Mouse (Mus musculus): ENCODE measurements around the gene Hecw2. TPM values are rescaled to one million over a fixed set of nuclear protein-coding genes. Genes with fewer than 3 reads are reported as not detected.

Hecw2 gene
- polyA plus RNA-seq, 1 experiment = 1.3 TPM

DNA sequence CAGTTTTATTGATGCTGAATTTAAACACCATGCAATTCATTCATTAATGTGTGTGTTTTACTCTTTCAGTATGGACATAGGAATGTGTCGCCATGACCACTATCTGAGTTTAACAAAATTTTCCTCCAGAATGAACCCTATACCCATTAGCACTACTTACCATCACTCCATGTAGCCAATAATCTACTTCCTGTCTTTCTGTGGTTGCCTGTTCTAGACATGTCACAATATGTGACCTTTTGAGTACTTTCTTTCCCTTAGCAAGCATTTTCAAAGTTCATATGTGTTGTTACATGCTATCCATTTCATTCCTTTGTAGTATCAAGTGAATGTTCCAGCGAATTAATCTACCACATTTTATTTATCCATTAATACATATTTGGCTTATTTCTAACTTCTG is 294.6 kb downstream of the Hecw2 start:
- no peak overlapping the region for H3K27ac ChIP-seq (ENCODE audit: control insufficient read depth, insufficient read depth, low read depth, low read length)
- no peaks in the 10 kb centered on the region for H3K27me3 ChIP-seq (ENCODE audit: control insufficient read depth, insufficient read depth, low read length)
- no peak overlapping the region for H3K4me3 ChIP-seq (ENCODE audit: control insufficient read depth, low read depth, low read length)
- no peaks in the 10 kb centered on the region for H3K4me1 ChIP-seq (ENCODE audit: control insufficient read depth, insufficient read depth, low read length)
- H3K36me3 ChIP-seq (ENCODE audit: control insufficient read depth, insufficient read depth, low read length) = no peaks in the 10 kb centered on the region
- TF ChIP-seq CTCF (IDR thresholded peaks at IDR 0.05; ENCODE audit: control insufficient read depth, insufficient read depth, insufficient replicate concordance, low read depth, low read length) (no peak), POLR2A (IDR thresholded peaks at IDR 0.05; ENCODE audit: control insufficient read depth, low read depth, low read length) (no peak)

DNA sequence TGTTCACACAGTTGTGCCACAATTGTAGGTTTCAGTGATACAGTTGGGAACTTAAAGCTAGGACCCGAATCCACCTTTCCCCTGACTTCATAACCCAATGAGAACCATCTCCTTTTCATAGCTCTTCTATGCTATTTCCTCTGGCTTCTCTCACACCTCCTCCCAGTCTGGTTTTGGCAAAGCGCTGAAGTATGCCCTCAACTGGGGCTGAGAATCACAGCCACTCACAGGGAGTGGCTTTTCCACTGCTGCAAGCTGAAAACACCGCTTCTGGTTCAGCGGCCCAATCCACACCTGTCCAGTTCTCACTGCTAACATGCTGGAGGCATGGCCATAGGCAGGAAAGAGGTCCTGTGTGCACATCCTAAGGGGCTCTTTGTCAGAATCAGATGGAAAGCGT is 300.7 kb downstream of the Hecw2 start:
- Histone ChIP-seq H3K36me3 (ENCODE audit: control insufficient read depth, insufficient read depth, low read length) (no peaks in the 10 kb centered on the region), H3K27ac (ENCODE audit: control insufficient read depth, insufficient read depth, low read depth, low read length) (no peak overlapping the region), H3K4me3 (ENCODE audit: control insufficient read depth, low read depth, low read length) (no peak overlapping the region), H3K4me1 (ENCODE audit: control insufficient read depth, insufficient read depth, low read length) (no peaks in the 10 kb centered on the region), H3K27me3 (ENCODE audit: control insufficient read depth, insufficient read depth, low read length) (no peaks in the 10 kb centered on the region)
- no peak for TF ChIP-seq CTCF (IDR thresholded peaks at IDR 0.05; ENCODE audit: control insufficient read depth, insufficient read depth, insufficient replicate concordance, low read depth, low read length)
- TF ChIP-seq POLR2A (IDR thresholded peaks at IDR 0.05; ENCODE audit: control insufficient read depth, low read depth, low read length) = no peak

DNA sequence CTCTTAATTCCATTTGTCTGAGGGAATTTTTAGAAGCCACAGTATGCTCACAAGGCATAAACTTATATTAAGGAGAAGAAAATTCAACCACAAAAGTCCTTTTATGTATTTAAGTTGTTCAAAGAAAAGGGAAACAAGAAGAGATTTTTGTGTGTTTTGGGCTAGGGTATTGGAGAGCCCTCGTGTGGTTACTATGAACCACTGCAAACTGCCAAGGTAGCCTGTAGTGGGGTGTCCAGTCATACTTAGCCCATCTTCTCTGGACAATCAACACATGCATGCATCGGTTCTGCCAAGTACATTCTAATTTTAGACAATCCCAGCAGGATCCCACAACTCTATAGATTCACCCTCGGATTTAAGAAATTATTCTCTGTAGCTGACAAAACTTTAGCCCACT is 304.6 kb downstream of the Hecw2 start:
- Histone ChIP-seq H3K36me3 (ENCODE audit: control insufficient read depth, insufficient read depth, low read length) (no peaks in the 10 kb centered on the region), H3K27ac (ENCODE audit: control insufficient read depth, insufficient read depth, low read depth, low read length) (no peak overlapping the region), H3K4me3 (ENCODE audit: control insufficient read depth, low read depth, low read length) (no peak overlapping the region), H3K27me3 (ENCODE audit: control insufficient read depth, insufficient read depth, low read length) (no peaks in the 10 kb centered on the region), H3K4me1 (ENCODE audit: control insufficient read depth, insufficient read depth, low read length) (no peaks in the 10 kb centered on the region)
- TF ChIP-seq CTCF (IDR thresholded peaks at IDR 0.05; ENCODE audit: control insufficient read depth, insufficient read depth, insufficient replicate concordance, low read depth, low read length) (no peak), POLR2A (IDR thresholded peaks at IDR 0.05; ENCODE audit: control insufficient read depth, low read depth, low read length) (no peak)

DNA sequence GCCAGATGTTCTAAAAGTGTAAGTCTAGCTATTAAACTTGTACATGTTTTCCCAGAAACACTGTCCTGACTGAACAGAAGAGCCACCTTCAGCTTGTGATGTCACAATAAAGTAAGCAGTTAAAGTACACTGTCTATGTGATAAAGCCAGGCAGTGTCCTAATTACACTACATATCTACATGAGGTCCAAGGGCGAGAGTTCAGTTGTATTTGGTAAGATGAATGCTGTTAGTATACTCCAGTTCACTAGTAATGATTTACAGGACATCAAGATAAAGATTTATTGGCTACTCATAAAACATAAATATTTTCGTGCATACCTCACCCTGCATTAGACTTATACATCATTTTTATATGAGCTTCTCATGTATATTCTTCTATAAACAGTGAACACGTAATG is 305.2 kb downstream of the Hecw2 start:
- no peak overlapping the region for H3K4me3 ChIP-seq (ENCODE audit: control insufficient read depth, low read depth, low read length)
- no peaks in the 10 kb centered on the region for H3K27me3 ChIP-seq (ENCODE audit: control insufficient read depth, insufficient read depth, low read length)
- H3K27ac ChIP-seq (ENCODE audit: control insufficient read depth, insufficient read depth, low read depth, low read length) = no peak overlapping the region
- no peaks in the 10 kb centered on the region for H3K4me1 ChIP-seq (ENCODE audit: control insufficient read depth, insufficient read depth, low read length)
- no peak for TF ChIP-seq CTCF (IDR thresholded peaks at IDR 0.05; ENCODE audit: control insufficient read depth, insufficient read depth, insufficient replicate concordance, low read depth, low read length)
- H3K36me3 ChIP-seq (ENCODE audit: control insufficient read depth, insufficient read depth, low read length) = no peaks in the 10 kb centered on the region

DNA sequence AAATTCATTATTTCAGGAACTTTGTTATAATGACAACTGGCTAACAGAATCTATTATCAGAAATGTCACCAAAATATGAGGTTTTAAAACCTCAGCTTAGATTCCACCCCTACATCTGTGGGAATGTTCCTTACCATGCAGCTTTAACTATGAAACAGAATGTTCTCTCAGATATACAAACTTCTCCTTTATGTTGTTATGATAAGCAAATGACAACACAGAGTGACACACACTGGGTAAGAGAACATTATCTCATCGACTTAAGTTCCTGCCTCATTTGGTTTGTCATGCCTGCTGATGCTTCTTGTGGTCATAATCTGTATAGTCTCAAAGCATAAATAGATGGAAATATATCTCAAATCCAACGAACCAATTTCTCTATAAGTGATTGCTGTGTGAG is 312.5 kb downstream of the Hecw2 start:
- TF ChIP-seq POLR2A (IDR thresholded peaks at IDR 0.05; ENCODE audit: control insufficient read depth, low read depth, low read length) (no peak), CTCF (IDR thresholded peaks at IDR 0.05; ENCODE audit: control insufficient read depth, insufficient read depth, insufficient replicate concordance, low read depth, low read length) (no peak)
- H3K4me3 ChIP-seq (ENCODE audit: control insufficient read depth, low read depth, low read length) = no peak overlapping the region
- H3K36me3 ChIP-seq (ENCODE audit: control insufficient read depth, insufficient read depth, low read length) = no peaks in the 10 kb centered on the region
- H3K27ac ChIP-seq (ENCODE audit: control insufficient read depth, insufficient read depth, low read depth, low read length) = no peak overlapping the region
- H3K27me3 ChIP-seq (ENCODE audit: control insufficient read depth, insufficient read depth, low read length) = no peaks in the 10 kb centered on the region
- H3K4me1 ChIP-seq (ENCODE audit: control insufficient read depth, insufficient read depth, low read length) = no peaks in the 10 kb centered on the region

DNA sequence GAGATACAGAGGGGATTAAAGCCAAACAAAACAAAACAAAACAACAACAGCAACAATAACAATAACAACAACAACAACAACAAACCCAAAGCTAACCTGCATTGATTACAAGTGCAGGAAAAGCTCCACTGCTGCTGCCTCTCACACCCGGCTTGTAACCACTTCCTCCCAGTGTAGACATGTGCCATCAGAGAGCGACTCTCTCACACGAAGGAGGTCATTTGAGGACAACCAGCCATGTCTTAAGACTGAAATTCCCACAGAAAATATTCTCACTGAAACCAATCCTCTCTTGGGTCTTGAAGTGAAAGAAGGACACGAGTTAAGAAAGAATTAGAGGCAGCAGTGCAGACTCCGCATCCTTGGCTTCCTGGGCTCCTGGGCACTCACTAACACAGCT is 319.0 kb downstream of the Hecw2 start:
- Histone ChIP-seq H3K4me1 (ENCODE audit: control insufficient read depth, insufficient read depth, low read length) (no peaks in the 10 kb centered on the region), H3K4me3 (ENCODE audit: control insufficient read depth, low read depth, low read length) (no peak overlapping the region), H3K27me3 (ENCODE audit: control insufficient read depth, insufficient read depth, low read length) (no peaks in the 10 kb centered on the region), H3K27ac (ENCODE audit: control insufficient read depth, insufficient read depth, low read depth, low read length) (no peak overlapping the region), H3K36me3 (ENCODE audit: control insufficient read depth, insufficient read depth, low read length) (no peaks in the 10 kb centered on the region)
- no peak for TF ChIP-seq POLR2A (IDR thresholded peaks at IDR 0.05; ENCODE audit: control insufficient read depth, low read depth, low read length)
- TF ChIP-seq CTCF (IDR thresholded peaks at IDR 0.05; ENCODE audit: control insufficient read depth, insufficient read depth, insufficient replicate concordance, low read depth, low read length) = no peak

DNA sequence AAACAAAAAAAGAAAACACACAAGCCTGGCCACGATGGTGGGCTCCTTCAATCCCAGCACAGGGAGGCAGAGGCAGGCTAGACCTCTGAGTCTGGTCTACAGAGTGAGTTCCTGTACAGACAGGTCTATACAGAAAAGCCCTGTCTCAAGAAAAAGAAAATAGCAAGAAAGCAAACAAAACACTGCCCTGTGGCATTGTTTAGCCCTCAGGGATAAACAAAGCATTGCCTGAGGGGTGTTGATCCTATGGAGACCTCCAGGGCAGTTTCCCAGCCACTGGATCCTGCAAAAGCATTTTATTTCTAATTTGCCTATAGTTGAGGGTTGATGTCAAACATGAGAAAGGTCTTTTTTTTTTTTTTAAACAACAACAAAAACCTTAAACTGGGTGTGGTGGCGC is 327.7 kb downstream of the Hecw2 start:
- Histone ChIP-seq H3K4me3 (ENCODE audit: control insufficient read depth, low read depth, low read length) (no peak overlapping the region), H3K27ac (ENCODE audit: control insufficient read depth, insufficient read depth, low read depth, low read length) (no peak overlapping the region), H3K4me1 (ENCODE audit: control insufficient read depth, insufficient read depth, low read length) (no peaks in the 10 kb centered on the region), H3K36me3 (ENCODE audit: control insufficient read depth, insufficient read depth, low read length) (no peaks in the 10 kb centered on the region), H3K27me3 (ENCODE audit: control insufficient read depth, insufficient read depth, low read length) (no peaks in the 10 kb centered on the region)
- TF ChIP-seq POLR2A (IDR thresholded peaks at IDR 0.05; ENCODE audit: control insufficient read depth, low read depth, low read length) (no peak), CTCF (IDR thresholded peaks at IDR 0.05; ENCODE audit: control insufficient read depth, insufficient read depth, insufficient replicate concordance, low read depth, low read length) (no peak)

DNA sequence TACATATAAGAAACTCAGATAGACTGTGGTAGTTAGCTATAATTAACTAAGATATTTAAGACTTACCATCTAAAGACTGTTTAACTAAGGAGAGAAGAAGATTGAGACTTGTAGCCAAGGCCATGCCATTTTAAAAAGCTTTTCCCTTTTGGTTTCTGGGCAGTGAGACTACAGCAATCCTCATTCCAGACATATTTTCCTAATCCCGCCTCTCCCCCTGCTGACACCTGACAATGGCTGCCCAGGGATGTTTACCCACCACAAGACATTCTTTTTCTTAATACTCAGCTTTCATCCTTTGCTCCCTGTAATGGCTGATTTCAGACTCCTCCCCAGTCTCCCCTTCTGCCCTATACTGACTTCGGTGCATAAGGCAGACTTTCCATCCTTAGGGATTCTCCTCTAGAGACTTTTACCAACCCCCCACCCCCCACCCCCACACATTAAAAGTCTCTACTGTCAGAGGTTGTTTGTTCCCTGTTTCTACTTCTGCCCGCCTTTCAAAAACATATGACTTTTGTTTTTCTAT is 328.5 kb downstream of the Hecw2 start:
- Histone ChIP-seq H3K27me3 (ENCODE audit: control insufficient read depth, insufficient read depth, low read length) (no peaks in the 10 kb centered on the region), H3K4me3 (ENCODE audit: control insufficient read depth, low read depth, low read length) (no peak overlapping the region), H3K4me1 (ENCODE audit: control insufficient read depth, insufficient read depth, low read length) (no peaks in the 10 kb centered on the region), H3K36me3 (ENCODE audit: control insufficient read depth, insufficient read depth, low read length) (no peaks in the 10 kb centered on the region), H3K27ac (ENCODE audit: control insufficient read depth, insufficient read depth, low read depth, low read length) (no peak overlapping the region)
- no peak for TF ChIP-seq CTCF (IDR thresholded peaks at IDR 0.05; ENCODE audit: control insufficient read depth, insufficient read depth, insufficient replicate concordance, low read depth, low read length)
- TF ChIP-seq POLR2A (IDR thresholded peaks at IDR 0.05; ENCODE audit: control insufficient read depth, low read depth, low read length) = no peak

Measured in testis, adult 2 months (tissue).